Mouse (Mus musculus) embryonic facial prominence, embryonic 15.5 days (tissue): ENCODE data around the gene Tmem63b. TPM values are rescaled to one million over a fixed set of nuclear protein-coding genes. Genes with fewer than 3 reads are reported as not detected.
"Not testable (repeated sequence)": the region's sequence is repeated elsewhere in the genome, so short reads cannot be mapped to it uniquely, and the experiment has no call there.

Experiments used
- ATAC-seq: fragments of 200-750 bp; cut with Nextera tagmentation; 2 replicates; pipeline ENCODE4 v1.8.0; 2017; ENCODE audit warnings: low read depth, moderate TSS enrichment; ENCODE audit not compliant: insufficient number of reproducible peaks, low FRiP score, low TSS enrichment
- H3K27ac ChIP-seq: fragments of 300-500 bp; sonication (generic); replicated peaks from 2 replicates; pipeline ENCODE4 v1.5.1; 2015; ENCODE audit warnings: mild to moderate bottlenecking, inconsistent platforms
- H3K27me3 ChIP-seq: fragments of 300-500 bp; sonication (generic); 2 replicates; pipeline ENCODE4 v1.6.1; 2015; ENCODE audit warnings: inconsistent platforms
- H3K36me3 ChIP-seq: fragments of 300-500 bp; sonication (generic); 2 replicates; pipeline ENCODE4 v1.6.1; 2015; ENCODE audit warnings: mild to moderate bottlenecking, inconsistent platforms
- H3K4me1 ChIP-seq: fragments of 300-500 bp; sonication (generic); 2 replicates; pipeline ENCODE4 v1.6.1; 2015; ENCODE audit warnings: inconsistent platforms
- H3K4me2 ChIP-seq: fragments of 300-500 bp; sonication (generic); replicated peaks from 2 replicates; pipeline ENCODE4 v1.6.1; 2015; ENCODE audit warnings: mild to moderate bottlenecking, inconsistent platforms
- H3K4me3 ChIP-seq: fragments of 300-500 bp; sonication (generic); replicated peaks from 2 replicates; pipeline ENCODE4 v1.5.1; 2015; ENCODE audit warnings: mild to moderate bottlenecking, inconsistent platforms
- H3K9ac ChIP-seq: fragments of 300-500 bp; sonication (generic); 2 replicates; pipeline ENCODE4 v1.6.1; 2015; ENCODE audit warnings: inconsistent platforms
- H3K9me3 ChIP-seq: fragments of 300-500 bp; sonication (generic); replicated peaks from 2 replicates; pipeline ENCODE4 v1.6.1; 2016; ENCODE audit warnings: inconsistent platforms
- WGBS: fragments of 180-500 bp; shearing (Covaris S2); methylation state at CpG from one replicate; pipeline ENCODE4 v1.1.7; 2015; 5-methylcytosine and 5-hydroxymethylcytosine counted together
- polyA plus RNA-seq: library from polyadenylated mRNA; unstranded; fragments of >200 nt; fragmentation: Nextera tagmentation; extraction: Ambion mirVana; gene quantifications from 2 replicates; pipeline ENCODE4 v1.2.1, GENCODE M21; 2015

Gene Tmem63b
- polyA plus RNA-seq, 1 experiment from 2014 or later: 52.4 TPM

DNA sequence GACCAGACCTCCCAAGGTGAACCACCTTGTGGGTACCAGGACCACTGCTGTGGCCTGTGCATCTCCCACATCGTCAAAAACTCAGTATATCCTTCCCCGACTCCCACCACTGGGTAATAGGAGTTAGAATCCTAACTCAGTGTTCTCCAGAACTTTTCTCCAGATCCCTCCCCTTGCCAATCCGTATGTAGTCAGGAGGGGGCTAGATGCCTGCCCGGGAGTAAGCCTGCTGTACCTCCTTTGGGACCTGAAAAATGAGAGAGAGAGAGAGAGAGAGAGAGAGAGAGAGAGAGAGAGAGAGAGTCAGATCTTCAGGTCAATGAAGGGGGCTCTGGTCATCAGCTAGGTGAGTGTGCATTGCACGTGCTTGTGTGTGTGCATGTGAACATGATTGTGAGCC is 52.7 kb downstream of the Tmem63b start:
- H3K36me3 ChIP-seq: no peaks in the 10 kb centered on the region
- H3K27me3 ChIP-seq: no peaks in the 10 kb centered on the region
- WGBS: 74% methylated on average over 5 of the region's 5 CpGs
- H3K4me2 ChIP-seq: no peak overlapping the region
- H3K4me1 ChIP-seq: peaks cover 15% of the 10 kb centered on the region
- H3K9me3 ChIP-seq: no peaks in the 10 kb centered on the region
- no peak overlapping the region for H3K27ac ChIP-seq
- H3K4me3 ChIP-seq: no peak overlapping the region
- ATAC-seq: no peak
- no peak overlapping the region for H3K9ac ChIP-seq

DNA sequence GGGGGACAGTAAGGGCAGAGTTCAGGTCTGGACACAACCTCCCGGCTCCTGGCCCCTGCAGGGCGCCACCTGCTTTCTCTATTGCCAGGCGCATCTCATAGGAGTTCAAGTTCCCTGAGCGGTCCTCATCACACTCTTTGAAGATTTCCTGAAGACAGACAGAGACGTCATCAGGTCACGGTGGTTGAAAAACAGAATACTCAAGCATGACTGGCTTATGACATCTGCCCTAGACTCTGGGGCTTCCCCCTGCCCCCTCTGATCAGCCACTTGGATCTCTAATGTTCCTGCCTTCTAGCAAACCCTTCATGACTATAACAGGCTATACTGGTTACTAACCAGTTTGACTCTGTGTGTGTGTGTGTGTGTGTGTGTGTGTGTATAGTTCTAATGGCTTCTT is 54.8 kb downstream of the Tmem63b start:
- H3K9me3 ChIP-seq: no peaks in the 10 kb centered on the region
- no peaks in the 10 kb centered on the region for H3K27me3 ChIP-seq
- H3K36me3 ChIP-seq: no peaks in the 10 kb centered on the region
- H3K4me2 ChIP-seq: no peak overlapping the region
- no peak for ATAC-seq
- H3K4me3 ChIP-seq: no peak overlapping the region
- no peak overlapping the region for H3K9ac ChIP-seq
- 57% methylated on average over 6 of the region's 6 CpGs for WGBS
- H3K27ac ChIP-seq: no peak overlapping the region
- peaks cover 15% of the 10 kb centered on the region for H3K4me1 ChIP-seq

- WGBS: 49% methylated on average over 3 of the region's 3 CpGs
- no peak for ATAC-seq
- Histone ChIP-seq H3K4me2 (peak overlapping the region; percentile 67; the same call in 1 of the 2 replicates), H3K9me3 (no peaks in the 10 kb centered on the region), H3K4me3 (0 out of 2 replicates have a peak overlapping the region, but pooled peaks have one; percentile 44), H3K9ac (no peak overlapping the region), H3K27me3 (no peaks in the 10 kb centered on the region), H3K27ac (no peak overlapping the region), H3K36me3 (no peaks in the 10 kb centered on the region), H3K4me1 (peaks cover 21% of the 10 kb centered on the region)
Measured at GRCm38 (mm10) chr17:45630992-45631391, 55.7 kb downstream of the Tmem63b start.

- 2% methylated on average over 34 of the region's 34 CpGs for WGBS
- peak; percentile 66 for ATAC-seq
- H3K27ac ChIP-seq: peak overlapping the region; percentile 45; the same call in 1 of the 2 replicates
- peak overlapping the region; percentile 21 for H3K9ac ChIP-seq
- peaks cover 21% of the 10 kb centered on the region for H3K4me1 ChIP-seq
- no peaks in the 10 kb centered on the region for H3K36me3 ChIP-seq
- no peaks in the 10 kb centered on the region for H3K9me3 ChIP-seq
- H3K4me2 ChIP-seq: peak overlapping the region; percentile 67
- H3K4me3 ChIP-seq: peak overlapping the region; percentile 44
- H3K27me3 ChIP-seq: no peaks in the 10 kb centered on the region
Measured at GRCm38 (mm10) chr17:45629861-45630694, 56.6 kb downstream of the Tmem63b start.

DNA sequence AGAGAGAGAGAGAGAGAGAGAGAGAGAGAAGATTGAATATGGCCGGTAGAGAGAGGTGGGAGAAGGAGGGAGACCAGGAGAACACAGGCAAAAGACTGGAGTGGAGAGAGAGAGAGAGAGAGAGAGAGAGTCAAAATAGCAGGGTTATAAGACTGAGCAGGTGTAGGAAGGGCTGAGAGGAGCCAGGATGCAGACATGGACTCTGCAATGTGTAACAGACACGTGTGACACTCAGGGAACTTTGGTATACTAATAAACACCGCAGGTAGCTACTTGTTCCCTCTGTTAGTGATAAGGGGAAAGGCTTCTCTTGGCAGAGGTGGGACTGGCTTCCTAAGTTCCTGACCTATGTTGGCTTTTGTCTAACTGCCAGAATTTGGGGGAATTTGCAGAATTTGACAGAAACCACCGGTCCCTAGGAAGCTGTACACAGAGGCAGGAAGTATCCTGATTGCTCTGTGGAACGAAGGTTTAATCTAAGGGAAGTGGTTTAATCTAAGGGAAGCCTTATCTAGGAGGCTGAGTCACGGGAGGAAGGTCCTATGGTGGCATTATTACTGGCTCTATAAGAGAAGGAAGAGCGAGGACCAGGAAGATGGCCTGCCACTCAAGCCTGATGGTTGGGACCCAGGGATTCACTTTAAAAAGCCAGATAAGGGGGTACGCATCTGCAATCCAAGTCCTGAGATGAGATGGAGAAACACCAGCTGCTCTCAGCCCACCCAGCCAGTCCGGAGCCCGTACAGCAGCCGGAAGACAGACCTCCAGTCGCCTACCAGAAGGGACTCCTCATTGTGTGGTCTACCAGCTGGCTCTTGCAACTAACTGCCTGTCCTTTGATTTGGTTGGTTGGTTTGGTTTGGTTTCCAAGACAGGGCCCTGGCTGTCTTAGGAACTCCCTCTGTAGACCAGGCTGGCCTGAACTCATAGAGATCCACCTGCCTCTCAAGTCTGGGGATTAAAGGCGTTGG is 57.5 kb downstream of the Tmem63b start:
- peak overlapping the region; percentile 44 for H3K4me3 ChIP-seq
- ATAC-seq: no peak
- H3K4me2 ChIP-seq: peak overlapping the region; percentile 67
- no peak overlapping the region for H3K27ac ChIP-seq
- H3K9me3 ChIP-seq: no peaks in the 10 kb centered on the region
- no peaks in the 10 kb centered on the region for H3K36me3 ChIP-seq
- H3K9ac ChIP-seq: peak overlapping the region; percentile 21; the same call in 1 of the 2 replicates
- H3K4me1 ChIP-seq: peaks cover 21% of the 10 kb centered on the region
- 57% methylated on average over 13 of the region's 13 CpGs for WGBS
- H3K27me3 ChIP-seq: no peaks in the 10 kb centered on the region

- Histone ChIP-seq H3K27ac (no peak overlapping the region), H3K9me3 (no peaks in the 10 kb centered on the region), H3K36me3 (no peaks in the 10 kb centered on the region), H3K27me3 (no peaks in the 10 kb centered on the region), H3K4me1 (peaks cover 21% of the 10 kb centered on the region), H3K4me2 (no peak overlapping the region), H3K4me3 (no peak overlapping the region), H3K9ac (no peak overlapping the region)
- no peak for ATAC-seq
- 37% methylated on average over 3 of the region's 3 CpGs for WGBS
Measured at GRCm38 (mm10) chr17:45628160-45628559, 58.5 kb downstream of the Tmem63b start.

GRCm38 (mm10) chr17:45626577-45627134 is 60.0 kb downstream of the Tmem63b start:
- Histone ChIP-seq H3K4me2 (peak overlapping the region; percentile 40), H3K27ac (no peak overlapping the region), H3K4me3 (peak overlapping the region; percentile 13), H3K27me3 (no peaks in the 10 kb centered on the region), H3K4me1 (peaks cover 21% of the 10 kb centered on the region), H3K36me3 (no peaks in the 10 kb centered on the region), H3K9ac (0 out of 2 replicates have a peak overlapping the region, but pooled peaks have one; percentile 10), H3K9me3 (no peaks in the 10 kb centered on the region)
- no peak for ATAC-seq
- 22% methylated on average over 15 of the region's 15 CpGs for WGBS

DNA sequence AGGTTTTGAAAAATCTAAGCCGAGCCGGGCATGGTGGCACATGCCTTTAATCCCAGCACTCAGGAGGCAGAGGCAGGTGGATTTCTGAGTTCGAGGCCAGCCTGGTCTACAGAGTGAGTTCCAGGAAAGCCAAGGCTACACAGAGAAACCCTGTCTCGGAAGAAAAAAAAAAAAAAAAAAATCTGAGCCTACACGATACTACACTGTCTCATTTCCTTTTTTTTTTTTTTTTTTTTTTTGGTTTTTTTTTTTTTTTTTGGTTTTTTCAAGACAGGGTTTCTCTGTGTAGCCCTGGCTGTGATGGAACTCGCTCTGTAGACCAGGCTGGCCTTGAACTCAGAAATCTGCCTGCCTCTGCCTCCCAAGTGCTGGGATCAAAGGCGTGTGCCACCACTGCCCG is 63.3 kb downstream of the Tmem63b start:
- H3K27me3 ChIP-seq, H3K9me3 ChIP-seq, H3K27ac ChIP-seq, ATAC-seq, H3K4me2 ChIP-seq, H3K4me3 ChIP-seq, H3K36me3 ChIP-seq, H3K9ac ChIP-seq: not testable (repeated sequence)
- peaks cover 18% of the 10 kb centered on the region for H3K4me1 ChIP-seq
- 84% methylated on average over 8 of the region's 8 CpGs for WGBS

DNA sequence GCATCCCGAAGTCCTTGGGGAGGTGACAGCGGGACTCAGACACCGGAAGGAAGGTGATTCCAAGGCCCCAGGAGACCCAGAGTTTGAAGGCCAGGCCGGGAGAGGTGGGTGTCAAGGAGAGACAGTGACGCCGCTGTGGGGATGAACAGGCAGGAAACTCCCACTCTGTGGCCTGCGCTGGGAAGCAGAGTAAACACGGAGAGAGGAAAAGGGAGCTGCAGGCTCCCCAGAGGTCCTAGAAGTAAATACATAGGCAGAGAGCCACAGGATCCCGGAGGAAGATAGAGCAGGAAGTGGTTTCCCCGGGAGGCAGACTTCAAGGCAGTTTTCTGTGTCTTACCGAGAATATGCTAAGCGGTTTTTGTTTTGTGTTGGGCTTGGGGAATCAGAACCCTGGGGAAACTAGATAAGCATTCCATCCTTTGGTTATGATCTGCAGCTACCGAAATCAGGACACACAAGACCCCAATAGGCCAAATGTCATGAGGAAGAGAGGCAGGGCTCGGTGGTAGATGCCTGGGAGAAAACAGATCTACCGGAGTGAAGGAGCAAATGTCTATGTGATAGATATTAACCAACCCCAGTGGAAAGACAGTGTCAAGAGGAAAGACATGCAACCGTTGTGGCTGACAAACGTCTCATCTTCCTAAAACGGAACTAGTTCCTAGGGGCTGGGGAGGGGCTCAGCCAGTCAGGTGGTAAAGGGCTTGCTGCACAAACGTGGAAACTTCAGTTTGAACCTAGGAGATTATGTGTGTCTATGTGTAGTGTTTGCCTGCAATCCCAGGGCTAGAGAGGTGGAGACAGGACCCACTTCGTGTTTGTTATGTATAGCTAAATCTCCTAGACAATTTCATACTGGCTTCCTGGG is 67.1 kb downstream of the Tmem63b start:
- Histone ChIP-seq H3K36me3 (no peaks in the 10 kb centered on the region), H3K4me2 (peak overlapping the region; percentile 28; the same call in 1 of the 2 replicates), H3K4me1 (peaks cover 17% of the 10 kb centered on the region), H3K9ac (no peak overlapping the region), H3K9me3 (no peaks in the 10 kb centered on the region), H3K4me3 (peak overlapping the region; percentile 20), H3K27me3 (no peaks in the 10 kb centered on the region), H3K27ac (peak overlapping the region; percentile 40; the same call in 1 of the 2 replicates)
- WGBS: 23% methylated on average over 20 of the region's 20 CpGs
- ATAC-seq: no peak

DNA sequence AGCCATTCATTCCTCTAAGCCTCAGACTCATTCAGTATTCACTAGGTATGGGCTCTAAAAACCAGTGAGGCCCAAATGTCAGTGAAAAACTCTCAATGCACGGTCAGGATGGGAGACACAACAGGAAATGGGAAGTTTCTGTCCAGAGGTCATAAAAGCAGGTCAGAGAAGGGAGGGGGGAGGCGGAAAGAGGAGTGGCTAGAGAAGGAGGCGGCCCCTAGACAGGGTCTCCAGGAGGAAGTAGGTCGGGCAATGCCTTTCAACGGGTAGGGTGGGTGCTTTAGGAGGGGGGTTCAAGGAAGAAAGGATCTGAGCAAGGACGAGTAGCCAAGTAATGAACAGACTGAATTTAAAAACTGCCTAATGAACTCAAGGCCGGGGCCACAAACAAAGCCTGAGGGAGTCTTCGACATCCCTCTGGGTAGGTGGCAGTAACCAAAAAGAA is 67.7 kb downstream of the Tmem63b start:
- Histone ChIP-seq H3K4me1 (peaks cover 17% of the 10 kb centered on the region), H3K9ac (no peak overlapping the region), H3K4me2 (0 out of 2 replicates have a peak overlapping the region, but pooled peaks have one; percentile 28), H3K27ac (peak overlapping the region; percentile 40; the same call in 1 of the 2 replicates), H3K9me3 (no peaks in the 10 kb centered on the region), H3K36me3 (no peaks in the 10 kb centered on the region), H3K4me3 (peak overlapping the region; percentile 20), H3K27me3 (no peaks in the 10 kb centered on the region)
- ATAC-seq: no peak; the same call in 1 of the 2 replicates
- 24% methylated on average over 8 of the region's 8 CpGs for WGBS
